Mouse (Mus musculus) ovary, postnatal 10 days (tissue): ENCODE measurements around the gene Spata18.

Source experiments
- DNase-seq: peaks from one replicate; pipeline ENCODE4 v3.0.0; 2022; ENCODE audit warnings: low spot score

The Spata18 gene

DNA sequence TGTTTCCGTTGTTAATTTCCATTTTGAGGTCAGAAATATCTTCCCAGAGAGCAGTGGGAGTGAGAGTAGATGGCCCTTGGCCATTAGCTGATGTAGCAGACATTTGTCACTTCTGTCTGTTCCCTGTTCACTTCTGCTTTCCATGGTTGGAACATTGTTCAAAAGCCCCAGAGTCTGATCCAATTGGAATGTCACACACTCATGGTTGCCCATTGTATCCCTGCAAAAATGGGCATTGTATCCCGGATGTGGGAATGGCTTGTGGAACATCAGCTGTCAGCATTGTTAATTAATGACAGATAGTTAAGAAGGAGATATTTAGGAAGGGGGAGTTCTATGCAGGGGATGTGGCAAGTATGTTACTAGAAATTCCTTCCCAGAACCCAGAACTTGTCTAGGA lies 65.8 kb downstream of the Spata18 start:
- DNase-seq: no peak

DNA sequence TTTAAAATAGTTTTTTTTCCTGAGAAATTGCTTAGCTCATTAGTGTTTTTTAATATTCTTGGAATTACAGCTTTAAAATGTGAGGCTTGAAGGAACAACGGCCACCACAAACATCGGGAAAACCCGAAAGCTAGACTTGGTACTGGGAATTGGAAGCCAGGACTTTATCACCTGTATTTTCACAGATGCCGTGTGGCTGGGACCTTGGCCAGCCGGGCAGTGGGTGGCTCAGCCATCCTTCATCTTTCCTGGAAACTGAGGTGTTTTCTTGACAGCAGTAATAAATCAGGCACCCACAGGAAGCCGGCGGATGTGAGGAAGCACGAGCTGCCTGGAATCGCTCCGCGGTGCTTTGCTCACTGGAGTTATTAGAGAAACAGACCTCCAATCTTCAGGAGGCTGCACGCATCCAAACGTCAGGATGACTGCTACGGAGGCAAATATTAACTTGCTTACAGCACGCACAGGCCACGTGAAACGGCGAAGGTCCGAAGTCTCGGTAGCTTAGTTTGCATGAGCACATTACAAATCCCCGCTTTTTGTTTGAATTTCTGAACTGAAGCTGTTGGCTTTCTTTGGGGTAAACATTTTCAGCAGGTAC lies 70.6 kb downstream of the Spata18 start:
- no peak for DNase-seq

DNA sequence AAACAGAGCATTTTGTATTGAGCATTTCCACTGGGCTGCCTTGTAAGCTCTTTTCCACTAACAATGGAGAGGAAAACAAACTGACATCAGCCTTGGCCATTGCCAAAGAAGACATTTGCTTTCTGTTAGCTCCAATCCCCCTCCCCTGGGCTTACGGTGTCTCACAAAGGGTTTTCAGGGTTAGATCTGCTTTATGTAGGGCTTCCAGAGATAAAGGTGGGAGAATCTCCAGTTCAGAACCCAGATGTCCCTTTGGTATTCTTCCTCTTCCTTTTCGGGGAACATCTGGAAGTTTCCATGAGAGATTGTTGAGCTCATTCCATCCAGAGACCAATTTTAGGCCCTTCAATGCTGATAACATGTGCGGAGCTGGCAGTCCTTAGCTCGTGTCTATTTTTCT lies 74.8 kb downstream of the Spata18 start:
- no peak for DNase-seq

DNA sequence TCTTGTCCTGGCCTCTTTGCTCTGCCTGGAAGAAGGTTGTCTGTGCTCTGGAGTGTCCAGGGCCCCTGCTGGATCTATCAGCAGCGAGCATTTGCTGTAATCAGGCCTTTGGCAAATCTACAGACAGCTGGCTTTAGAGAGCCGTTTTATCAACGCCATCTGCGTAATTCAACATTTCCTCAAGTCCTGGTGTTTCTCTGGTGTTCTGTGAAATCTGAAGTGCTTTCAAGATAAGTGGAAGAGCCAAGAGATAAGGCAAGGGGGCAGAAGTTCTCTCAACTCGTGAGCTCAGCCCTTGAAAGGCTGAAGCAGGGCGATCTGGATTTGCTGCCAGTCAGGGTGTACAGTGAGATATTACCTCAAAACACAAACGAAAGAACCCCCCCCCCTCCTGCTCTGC lies 77.5 kb downstream of the Spata18 start:
- no peak for DNase-seq
